Mouse (Mus musculus) heart, adult 2 months (tissue): Measurements from ENCODE around the gene Dlx2.

ENCODE experiments used
- CTCF ChIP-seq: fragments of 200-600 bp; IDR thresholded peaks from 2 replicates; pipeline ENCODE4 v1.8.1; 2022; ENCODE audit warnings: antibody characterized with exemption, mild to moderate bottlenecking, moderate library complexity
- EP300 ChIP-seq: fragments of 200-500 bp; IDR thresholded peaks from 2 replicates; pipeline ENCODE4 v1.6.1; 2011; ENCODE audit warnings: low read depth, low read length, control low read depth; ENCODE audit not compliant: insufficient read depth

- no peak for TF ChIP-seq CTCF
- TF ChIP-seq EP300, result no peak
These were observed 493 bp downstream of the Dlx2 start for GRCm38 (mm10) chr2:71545882-71546639.
